Mouse (Mus musculus) ovary, adult 18-20 months (tissue): ENCODE measurements at regions not wholly inside any gene's neighbourhood (a gene's known extent, or its start where the extent isn't known, plus 50 kb on each side); places are given as distances from the start of the nearest gene placed in this dataset.

Source experiments
- DNase-seq: peaks from one replicate; pipeline ENCODE4 v3.0.0; 2022; ENCODE audit warnings: low spot score, mixed read lengths

DNA sequence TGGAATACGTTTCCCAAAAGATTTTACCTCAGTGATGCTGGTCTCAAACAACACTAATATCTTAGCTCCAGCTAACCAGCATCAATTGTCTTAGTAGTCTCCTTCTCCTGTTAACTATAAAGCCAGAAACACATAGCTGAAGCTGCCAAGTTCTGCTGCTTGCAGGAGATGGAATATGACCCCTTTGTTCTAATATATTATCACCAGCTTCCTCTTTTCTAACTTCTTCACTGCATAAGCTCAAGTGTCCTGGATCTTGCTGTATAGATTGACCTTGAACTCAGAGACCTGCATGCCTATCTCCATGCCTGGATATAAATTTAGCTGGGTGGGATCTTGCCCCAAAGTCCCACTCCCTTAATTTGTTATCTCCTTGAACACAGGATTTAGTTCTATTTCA, 94.8 kb downstream of the Rbm46 start:
- no peak for DNase-seq

DNA sequence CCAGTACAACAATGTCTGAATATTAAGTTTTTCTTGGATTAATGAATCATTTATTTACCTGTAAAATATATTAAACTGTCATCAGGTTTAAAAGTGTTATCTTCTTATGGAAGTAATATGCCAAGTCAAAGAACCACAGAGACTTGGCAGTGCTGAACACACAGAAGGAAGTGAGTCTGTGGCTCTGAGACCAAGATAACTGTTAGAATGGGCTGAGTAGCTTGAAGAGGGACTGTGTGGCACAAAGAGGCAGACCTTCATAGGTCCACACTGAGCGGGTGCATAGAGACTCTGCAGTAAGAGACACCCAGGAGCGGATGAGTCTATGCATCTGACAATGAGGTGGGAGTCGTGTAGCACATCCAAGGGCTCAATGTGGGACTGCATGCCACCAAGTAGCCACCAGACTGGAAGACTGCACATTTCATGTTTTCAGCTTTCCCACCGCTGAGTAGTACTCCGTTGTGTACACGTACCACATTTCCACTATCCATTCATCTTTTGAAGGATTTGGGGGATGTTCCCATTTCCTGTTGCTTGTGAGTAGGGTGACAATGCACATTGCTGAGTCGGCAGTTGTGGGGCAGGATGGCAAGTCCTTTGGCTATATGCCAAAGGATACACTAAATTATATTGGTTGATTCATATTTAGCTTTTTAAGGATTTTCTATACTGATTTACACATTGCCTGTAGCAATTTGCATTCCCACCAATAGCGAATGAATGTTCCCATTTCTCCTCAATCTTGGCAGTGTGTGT, 105.6 kb downstream of the Rbm46 start:
- no peak for DNase-seq

DNA sequence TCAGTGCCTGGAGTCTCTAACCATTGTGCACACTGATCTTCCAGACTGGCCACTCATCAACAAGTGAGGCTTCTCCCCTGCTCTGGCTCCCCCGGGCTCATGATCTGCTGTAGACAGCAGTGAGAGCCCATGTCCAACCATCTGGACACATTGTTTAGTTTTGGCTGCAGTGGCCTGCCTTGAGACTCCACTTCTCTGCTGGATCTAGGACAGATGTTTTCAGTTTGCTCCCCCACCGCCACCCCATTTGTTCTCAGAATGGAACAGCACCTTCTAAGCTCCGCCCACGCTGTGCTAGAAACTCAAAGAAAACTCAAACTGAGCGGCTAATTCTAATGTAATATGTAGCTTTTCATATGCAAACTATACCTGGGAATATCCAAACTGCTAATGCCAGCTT, 108.8 kb downstream of the Rbm46 start:
- no peak for DNase-seq

DNA sequence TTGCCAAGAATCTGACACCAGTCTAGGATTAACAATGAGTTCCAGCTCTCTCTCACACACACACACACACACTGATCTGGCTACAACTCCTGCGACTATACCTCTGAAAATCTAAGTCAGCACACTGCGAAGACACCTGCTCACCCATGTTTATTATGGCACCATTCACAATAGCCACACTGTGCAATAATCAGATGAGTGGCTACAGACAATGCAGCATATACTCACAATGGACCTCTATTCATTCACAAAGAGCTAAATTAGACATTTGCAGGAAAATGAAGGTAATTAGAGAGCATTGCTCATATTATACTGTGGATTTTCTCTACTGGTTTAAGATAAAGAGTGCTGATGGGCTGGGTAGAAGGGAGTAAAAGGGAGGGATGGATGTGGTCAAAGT, 116.3 kb downstream of the Rbm46 start:
- DNase-seq, result no peak

DNA sequence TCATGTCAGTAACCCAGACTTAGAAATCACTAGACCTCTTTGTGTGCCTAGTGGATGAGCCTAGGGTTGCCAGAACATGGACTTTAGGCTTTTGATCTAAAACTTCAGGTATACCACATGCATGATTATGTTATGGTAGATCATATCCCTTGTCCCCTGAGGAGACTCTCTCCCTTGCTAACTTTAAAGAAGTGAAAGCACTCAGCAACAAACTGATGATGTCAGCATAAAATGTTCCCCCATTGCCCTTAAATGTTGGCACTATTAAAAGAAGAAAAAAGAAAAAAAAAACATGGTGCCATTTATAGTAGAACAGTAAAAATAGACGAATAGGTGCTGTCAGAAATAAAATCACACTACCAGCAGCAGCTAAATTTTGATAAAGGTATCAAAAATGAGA, 117.3 kb downstream of the Rbm46 start:
- DNase-seq, result no peak

DNA sequence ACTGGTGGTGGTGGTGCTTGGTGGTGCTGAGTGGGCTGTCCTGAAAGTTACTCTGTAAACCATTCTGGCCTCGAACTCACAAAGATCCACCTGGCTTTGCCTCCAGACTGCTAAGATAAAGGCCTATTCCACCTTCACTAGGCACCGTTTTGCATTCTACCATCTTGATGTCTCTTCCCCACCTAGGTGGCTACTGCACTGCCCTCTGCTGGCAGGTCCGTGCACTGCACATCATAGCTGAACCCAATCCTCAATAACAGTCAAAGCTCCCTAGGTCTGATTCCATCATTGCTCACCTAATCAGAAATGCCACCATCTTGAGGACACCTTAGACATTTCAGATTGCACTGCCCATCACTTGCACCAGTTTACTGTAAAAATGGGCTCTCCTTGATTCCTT, 150.7 kb downstream of the Rbm46 start:
- peak; percentile 1 for DNase-seq

DNA sequence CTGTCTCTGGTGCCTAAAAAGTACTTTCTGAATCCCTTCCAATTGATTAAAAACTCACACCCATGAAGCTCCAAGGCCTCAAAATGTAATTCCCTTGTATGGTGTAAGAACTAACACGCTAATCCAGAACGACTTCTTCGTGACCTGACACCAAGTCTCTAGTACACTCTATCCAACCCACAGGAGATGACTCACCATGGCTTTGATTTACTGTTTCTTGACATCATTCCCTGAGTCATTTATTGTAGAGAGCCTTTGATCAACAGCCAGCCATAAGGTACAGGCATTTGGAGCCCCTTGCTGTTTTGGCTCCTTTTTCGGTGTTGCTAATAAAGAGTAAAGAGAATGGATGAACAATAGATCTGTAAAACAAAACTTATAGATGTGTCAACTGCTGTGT, 159.7 kb upstream of the Npy2r start:
- DNase-seq, result no peak

DNA sequence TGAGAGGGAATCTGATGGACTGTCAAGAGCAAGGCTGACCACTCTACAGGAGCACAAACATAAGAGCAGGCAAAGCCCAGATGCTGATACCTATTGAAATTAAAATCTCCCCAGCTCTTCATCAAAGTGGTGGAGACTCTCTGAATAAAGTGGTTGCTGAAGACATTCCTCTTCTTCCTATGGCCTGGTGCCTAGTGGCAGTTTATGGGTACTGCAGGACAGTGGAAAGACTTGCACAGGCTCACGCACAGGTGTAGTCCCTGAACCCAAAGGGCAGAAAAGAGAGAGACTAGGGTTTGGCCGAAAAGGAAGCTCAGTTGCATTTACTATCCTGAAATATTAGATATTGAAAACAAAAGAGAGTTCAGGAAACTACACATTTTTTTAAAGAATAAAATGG, 144.2 kb upstream of the Npy2r start:
- no peak for DNase-seq

DNA sequence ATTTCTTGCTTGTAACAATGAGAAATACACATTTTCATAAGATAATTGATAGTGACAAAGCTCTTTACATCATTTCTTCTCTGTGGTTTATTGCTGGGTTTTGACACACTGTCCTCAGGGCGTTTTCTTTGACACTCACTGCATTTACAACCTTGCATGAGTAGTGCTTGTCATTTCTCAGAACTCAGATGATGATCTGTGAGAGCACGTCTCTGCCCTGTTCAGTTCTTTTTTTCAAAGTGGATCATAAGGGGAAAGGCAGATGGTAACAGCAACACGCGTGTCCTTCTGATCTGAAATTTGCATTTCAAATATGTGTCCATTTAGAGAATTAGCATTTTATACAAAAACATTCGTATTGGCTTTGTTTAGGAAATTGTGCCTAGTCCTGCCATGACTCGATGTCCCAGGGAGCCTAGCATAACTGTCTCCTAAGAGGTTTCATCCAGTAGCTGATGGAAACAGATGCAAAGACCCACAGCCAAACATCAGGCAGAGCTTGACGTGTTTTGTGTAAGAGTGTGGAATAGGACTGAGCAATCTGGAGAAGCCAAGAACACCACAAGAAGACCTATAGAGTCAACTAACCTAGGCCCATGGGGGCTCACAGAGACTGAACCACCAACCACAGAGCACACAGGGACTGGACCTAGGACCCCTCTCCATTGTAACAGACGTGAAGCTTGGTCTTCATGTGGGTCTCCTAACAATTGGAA, 108.4 kb upstream of the Npy2r start:
- DNase-seq, result no peak

DNA sequence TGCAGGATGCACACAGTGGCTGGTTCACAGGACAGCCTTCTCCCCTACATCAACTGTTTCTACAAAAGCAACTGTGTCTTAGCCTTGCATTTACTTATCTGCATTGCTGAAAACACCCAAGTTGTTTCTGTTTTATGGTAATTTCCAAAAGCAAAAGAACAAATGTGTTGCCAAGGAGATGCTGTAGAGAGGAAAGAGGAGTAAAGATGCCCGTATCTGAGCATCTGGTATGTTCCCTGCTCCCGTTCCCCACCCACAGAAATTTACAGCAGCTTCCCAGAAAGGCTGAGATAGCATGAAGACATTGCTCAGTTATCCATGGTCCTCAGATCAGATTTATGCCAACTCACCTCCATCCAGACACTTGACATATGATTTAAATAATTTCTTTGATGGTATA, 104.5 kb upstream of the Npy2r start:
- DNase-seq, result no peak

DNA sequence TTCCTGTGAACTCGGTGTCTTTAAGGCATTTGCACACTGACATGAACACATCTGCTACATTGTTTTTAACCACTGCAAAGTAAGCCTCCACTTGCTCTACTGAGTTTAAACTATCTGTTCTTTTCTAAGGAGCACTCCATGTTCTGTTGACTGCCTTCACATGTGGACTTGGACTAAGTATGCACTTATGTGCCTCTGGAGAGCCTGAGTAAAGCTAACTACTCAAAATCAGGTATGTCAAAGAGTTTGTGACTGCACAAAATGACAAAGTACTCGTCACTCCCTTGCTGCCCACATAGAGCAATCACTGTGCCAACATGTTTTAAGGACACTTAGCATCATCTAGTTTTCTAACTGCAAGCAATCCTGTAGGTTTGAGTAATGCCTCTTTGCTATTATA, 92.2 kb upstream of the Npy2r start:
- no peak for DNase-seq

DNA sequence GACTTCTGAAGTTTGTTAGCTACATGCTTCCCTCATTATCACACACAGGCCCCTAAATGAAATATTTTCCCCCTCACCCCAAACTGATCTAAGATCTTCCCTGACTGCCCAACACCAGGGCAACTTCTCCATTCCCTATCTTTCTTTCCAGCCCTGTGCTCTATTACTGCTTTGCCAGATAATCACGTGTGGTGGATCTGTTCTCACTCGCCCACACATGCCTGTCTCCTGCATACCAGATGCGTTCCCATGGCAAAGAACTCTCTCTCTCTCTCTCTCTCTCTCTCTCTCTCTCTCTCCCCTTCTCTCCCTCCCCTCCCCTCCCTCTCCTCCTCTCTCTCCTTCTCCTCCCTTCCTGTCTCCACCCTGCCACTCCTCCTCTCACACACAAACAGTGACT, 88.8 kb upstream of the Npy2r start:
- DNase-seq, result no peak

DNA sequence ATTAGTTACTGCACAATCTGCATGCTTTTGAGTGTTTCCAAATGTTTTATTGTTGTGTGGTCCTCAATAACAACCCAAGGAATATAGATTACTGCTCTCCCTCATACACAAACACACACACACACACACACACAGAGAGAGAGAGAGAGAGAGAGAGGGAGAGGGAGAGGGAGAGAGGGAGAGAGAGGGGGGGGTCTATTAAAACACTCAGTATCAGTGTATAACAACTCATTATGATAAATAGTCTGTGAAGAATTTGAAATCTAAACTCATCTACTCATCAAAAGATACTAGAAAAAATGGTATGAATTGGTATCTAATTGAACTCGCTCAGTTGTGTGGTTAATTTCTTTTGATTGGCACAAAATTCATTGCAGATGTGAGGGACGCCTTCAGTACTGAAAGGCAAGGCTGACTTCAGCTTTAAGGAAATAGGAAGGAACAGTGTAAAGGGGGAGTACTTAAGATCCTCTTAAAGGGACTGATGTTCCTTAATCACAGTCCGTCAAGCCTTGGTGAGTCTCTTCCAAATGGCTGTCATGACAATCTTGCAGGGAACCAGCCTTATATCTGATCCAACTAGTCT, 72.6 kb upstream of the Npy2r start:
- no peak for DNase-seq

DNA sequence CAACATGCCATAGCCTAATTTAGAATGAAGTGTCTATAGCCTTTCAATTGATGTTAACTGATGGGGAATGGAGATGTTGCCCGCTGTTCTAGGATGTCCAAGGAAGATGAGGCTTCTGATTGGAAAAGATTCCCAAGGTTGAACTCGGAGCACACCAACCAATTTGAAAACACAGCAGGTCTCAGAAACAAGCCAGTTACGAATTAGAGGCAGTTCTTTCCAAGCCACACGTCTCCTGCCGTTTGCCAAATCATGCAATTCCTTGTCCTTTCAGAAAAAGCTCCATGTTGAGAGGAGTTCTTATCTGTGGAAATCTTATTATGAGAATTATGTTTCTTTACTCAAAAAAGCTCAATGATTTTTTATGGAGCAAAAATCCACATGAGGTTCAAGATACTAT, 71.5 kb upstream of the Npy2r start:
- DNase-seq, result no peak

DNA sequence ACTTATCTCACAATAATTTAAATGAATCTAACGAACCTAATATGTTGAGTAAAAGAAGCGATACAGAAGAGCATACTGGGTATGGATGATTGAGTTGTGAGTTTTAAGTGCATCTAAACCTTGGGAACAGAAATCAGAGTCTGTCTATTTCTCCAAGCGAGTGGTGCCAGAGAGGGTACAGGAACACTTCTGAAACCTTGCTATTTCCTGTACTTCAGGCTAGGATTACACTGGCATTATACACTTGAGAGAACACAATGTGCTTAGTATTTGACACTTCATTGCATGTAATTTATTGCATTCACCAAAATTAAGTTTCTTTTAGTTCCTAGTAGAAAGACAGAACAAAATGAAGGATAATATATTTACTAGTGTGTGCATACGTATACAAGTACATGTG, 54.0 kb upstream of the Npy2r start:
- no peak for DNase-seq

DNA sequence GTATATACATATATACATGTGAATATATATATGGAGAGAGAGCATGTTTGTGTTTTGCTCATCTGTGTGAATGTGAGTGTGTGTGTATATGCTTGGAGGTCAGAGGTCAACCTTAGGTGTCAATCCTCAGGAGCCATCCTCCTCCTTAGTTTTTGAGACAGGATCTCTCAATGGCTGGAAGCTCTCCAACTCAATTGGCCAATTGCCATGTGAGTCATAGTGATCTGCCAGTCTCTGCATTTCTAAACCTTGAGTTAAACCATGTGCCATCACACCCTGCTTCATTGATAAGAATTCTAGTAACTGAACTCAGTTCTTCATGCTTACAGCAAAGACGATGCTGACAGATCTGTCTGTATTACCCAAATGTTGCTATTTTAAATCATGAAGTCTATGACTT, 50.8 kb upstream of the Npy2r start:
- DNase-seq, result no peak
